Mouse (Mus musculus): ENCODE data around the gene Fam222a. TPM values are rescaled to one million over a fixed set of nuclear protein-coding genes. Genes with fewer than 3 reads are reported as not detected.

The Fam222a gene
- polyA plus RNA-seq, 2 experiments, result 0.56 to 0.71 TPM

GRCm38 (mm10) chr5:114597222-114597621, 29.4 kb downstream of the Fam222a start:
- no peak overlapping the region for H3K4me2 ChIP-seq (ENCODE audit: low read depth)

GRCm38 (mm10) chr5:114597652-114598051, 29.8 kb downstream of the Fam222a start:
- Histone ChIP-seq H3K9ac (replicated peaks) (no peak overlapping the region), H3K4me3 (ENCODE audit: insufficient read depth in 1 of 2, low read depth in 2 of 2, low read length in 2 of 2) (no peak overlapping the region), H3K36me3 (replicated peaks; ENCODE audit: control insufficient read depth, insufficient read depth, low read depth) (no peaks in the 10 kb centered on the region), H3K4me1 (replicated peaks; ENCODE audit: control insufficient read depth in 2 of 2, insufficient read depth in 2 of 2, low read length in 1 of 2) (peaks cover 0 to 24% of the 10 kb centered on the region in 2 experiments; a peak in 2 of 4 replicates), H3K9me3 (ENCODE audit: control insufficient read depth, low read length) (no peaks in the 10 kb centered on the region), H3K4me2 (ENCODE audit: low read depth) (no peak overlapping the region), H3K27ac (no peak overlapping the region), H3K27me3 (ENCODE audit: control insufficient read depth, insufficient read depth, low read length) (no peaks in the 10 kb centered on the region)
- ATAC-seq (ENCODE audit: insufficient read depth), result no peak
- WGBS (ENCODE audit: insufficient replicate concordance), result 36% methylated on average over 6 of the region's 6 CpGs
- no peak for DNase-seq (ENCODE audit: low read depth in 3 of 3, low spot score in 3 of 3)
- TF ChIP-seq CTCF (IDR thresholded peaks at IDR 0.05; ENCODE audit: low read depth), result no peak
- TF ChIP-seq EP300 (IDR thresholded peaks at IDR 0.05; ENCODE audit: low read depth), result no peak

More at GRCm38 (mm10) chr5:114597222-114597621, 29.4 kb downstream of the Fam222a start:
- Histone ChIP-seq H3K4me3 (ENCODE audit: insufficient read depth in 1 of 2, low read depth in 2 of 2, low read length in 2 of 2) (no peak overlapping the region), H3K27me3 (ENCODE audit: control insufficient read depth, insufficient read depth, low read length) (no peaks in the 10 kb centered on the region), H3K9ac (replicated peaks) (no peak overlapping the region), H3K27ac (no peak overlapping the region), H3K36me3 (replicated peaks; ENCODE audit: control insufficient read depth, insufficient read depth, low read depth) (no peaks in the 10 kb centered on the region), H3K4me1 (replicated peaks; ENCODE audit: control insufficient read depth in 2 of 2, insufficient read depth in 2 of 2, low read length in 1 of 2) (peaks cover 0 to 24% of the 10 kb centered on the region in 2 experiments; a peak in 2 of 4 replicates), H3K9me3 (ENCODE audit: control insufficient read depth, low read length) (no peaks in the 10 kb centered on the region)
- TF ChIP-seq CTCF (IDR thresholded peaks at IDR 0.05; ENCODE audit: low read depth), result no peak
- no peak for TF ChIP-seq EP300 (IDR thresholded peaks at IDR 0.05; ENCODE audit: low read depth)
- 43% methylated on average over 8 of the region's 8 CpGs for WGBS (ENCODE audit: insufficient replicate concordance)
- DNase-seq (ENCODE audit: low read depth in 3 of 3, low spot score in 3 of 3) (no peak), ATAC-seq (ENCODE audit: insufficient read depth) (no peak)

GRCm38 (mm10) chr5:114602012-114602411, 34.2 kb downstream of the Fam222a start:
- H3K9ac ChIP-seq (replicated peaks), result no peak overlapping the region
- TF ChIP-seq EP300 (IDR thresholded peaks at IDR 0.05; ENCODE audit: low read depth), result no peak
- TF ChIP-seq CTCF (IDR thresholded peaks at IDR 0.05; ENCODE audit: low read depth), result no peak

GRCm38 (mm10) chr5:114603975-114604374, 36.2 kb downstream of the Fam222a start:
- DNase-seq (ENCODE audit: low read depth in 3 of 3, low spot score in 3 of 3), result no peak
- no peak for ATAC-seq (ENCODE audit: insufficient read depth)
- Histone ChIP-seq H3K9ac (replicated peaks) (no peak overlapping the region), H3K4me2 (ENCODE audit: low read depth) (no peak overlapping the region), H3K9me3 (ENCODE audit: control insufficient read depth, low read length) (no peaks in the 10 kb centered on the region), H3K27ac (no peak overlapping the region), H3K36me3 (replicated peaks; ENCODE audit: control insufficient read depth, insufficient read depth, low read depth) (no peaks in the 10 kb centered on the region), H3K4me1 (replicated peaks; ENCODE audit: control insufficient read depth in 2 of 2, insufficient read depth in 2 of 2, low read length in 1 of 2) (no peaks in the 10 kb centered on the region), H3K27me3 (ENCODE audit: control insufficient read depth, insufficient read depth, low read length) (no peaks in the 10 kb centered on the region), H3K4me3 (ENCODE audit: insufficient read depth in 1 of 2, low read depth in 2 of 2, low read length in 2 of 2) (no peak overlapping the region)
- 60% methylated on average over 5 of the region's 5 CpGs for WGBS (ENCODE audit: insufficient replicate concordance)
- TF ChIP-seq CTCF (IDR thresholded peaks at IDR 0.05; ENCODE audit: low read depth), result peak; percentile 59
- no peak for TF ChIP-seq EP300 (IDR thresholded peaks at IDR 0.05; ENCODE audit: low read depth)

More at GRCm38 (mm10) chr5:114602012-114602411, 34.2 kb downstream of the Fam222a start:
- H3K9me3 ChIP-seq (ENCODE audit: control insufficient read depth, low read length), result no peaks in the 10 kb centered on the region
- H3K4me3 ChIP-seq (ENCODE audit: insufficient read depth in 1 of 2, low read depth in 2 of 2, low read length in 2 of 2), result no peak overlapping the region
- H3K27me3 ChIP-seq (ENCODE audit: control insufficient read depth, insufficient read depth, low read length), result no peaks in the 10 kb centered on the region
- ATAC-seq (ENCODE audit: insufficient read depth), result no peak
- no peak overlapping the region for H3K4me2 ChIP-seq (ENCODE audit: low read depth)
- no peak for DNase-seq (ENCODE audit: low read depth in 3 of 3, low spot score in 3 of 3)
- 62% methylated on average over 8 of the region's 8 CpGs for WGBS (ENCODE audit: insufficient replicate concordance)
- peaks cover 0 to 1% of the 10 kb centered on the region in 2 experiments; a peak in 1 of 4 replicates for H3K4me1 ChIP-seq (replicated peaks; ENCODE audit: control insufficient read depth in 2 of 2, insufficient read depth in 2 of 2, low read length in 1 of 2)
- no peaks in the 10 kb centered on the region for H3K36me3 ChIP-seq (replicated peaks; ENCODE audit: control insufficient read depth, insufficient read depth, low read depth)
- no peak overlapping the region for H3K27ac ChIP-seq

- H3K36me3 ChIP-seq (replicated peaks; ENCODE audit: control insufficient read depth, insufficient read depth, low read depth), result no peaks in the 10 kb centered on the region
- TF ChIP-seq CTCF (IDR thresholded peaks at IDR 0.05; ENCODE audit: low read depth) (peak; percentile 66), EP300 (IDR thresholded peaks at IDR 0.05; ENCODE audit: low read depth) (no peak)
- no peak overlapping the region for H3K4me3 ChIP-seq (ENCODE audit: insufficient read depth in 1 of 2, low read depth in 2 of 2, low read length in 2 of 2)
- no peak overlapping the region for H3K9ac ChIP-seq (replicated peaks)
- H3K4me1 ChIP-seq (replicated peaks; ENCODE audit: control insufficient read depth in 2 of 2, insufficient read depth in 2 of 2, low read length in 1 of 2), result no peaks in the 10 kb centered on the region
- H3K27ac ChIP-seq, result no peak overlapping the region
- no peak for DNase-seq (ENCODE audit: low read depth in 3 of 3, low spot score in 3 of 3)
- no peak overlapping the region for H3K4me2 ChIP-seq (ENCODE audit: low read depth)
- WGBS (ENCODE audit: insufficient replicate concordance), result 39% methylated on average over 11 of the region's 11 CpGs
- H3K9me3 ChIP-seq (ENCODE audit: control insufficient read depth, low read length), result no peaks in the 10 kb centered on the region
- H3K27me3 ChIP-seq (ENCODE audit: control insufficient read depth, insufficient read depth, low read length), result no peaks in the 10 kb centered on the region
- no peak for ATAC-seq (ENCODE audit: insufficient read depth)
Measured at GRCm38 (mm10) chr5:114604781-114605290, 37.0 kb downstream of the Fam222a start.
